Mouse (Mus musculus): ENCODE measurements around the gene Tmem98. TPM values are rescaled to one million over a fixed set of nuclear protein-coding genes. Genes with fewer than 3 reads are reported as not detected.

Gene Tmem98
- polyA plus RNA-seq, 1 experiment from 2014 or later = 92.7 TPM

DNA sequence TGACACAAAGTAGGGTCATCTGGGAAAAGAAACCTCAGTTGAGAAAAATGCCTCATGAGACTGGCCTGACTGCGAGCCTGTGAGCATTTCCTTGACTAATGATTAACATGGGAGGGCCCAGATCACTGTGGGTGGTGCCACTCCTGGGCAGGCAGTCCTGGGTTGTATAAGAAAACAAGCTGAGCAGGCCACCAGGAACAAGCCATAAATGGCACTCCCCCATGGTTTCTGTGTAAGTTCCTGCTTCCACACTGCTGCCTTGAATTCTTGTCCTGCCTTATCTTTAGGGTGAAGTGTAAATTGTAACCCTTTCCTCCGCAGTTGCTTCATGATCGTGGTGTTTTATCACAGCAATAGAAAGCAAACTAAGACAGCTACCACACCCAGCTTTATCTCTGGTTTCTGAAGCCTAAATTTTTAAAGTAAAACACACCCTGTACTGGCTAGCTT, 25.7 kb upstream of the Tmem98 start:
- H3K27ac ChIP-seq (ENCODE audit: low read depth, low read length) = no peak overlapping the region
- no peak overlapping the region for H3K4me3 ChIP-seq (ENCODE audit: low read depth, low read length)
- peaks cover 4% of the 10 kb centered on the region for H3K27me3 ChIP-seq (ENCODE audit: control insufficient read depth, insufficient read depth, low read length)
- peaks cover 4% of the 10 kb centered on the region; the same call in 1 of the 2 replicates for H3K4me1 ChIP-seq (replicated peaks; ENCODE audit: control insufficient read depth, insufficient read depth, low read length)
- no peak for DNase-seq (ENCODE audit: low spot score)
- no peaks in the 10 kb centered on the region for H3K36me3 ChIP-seq (ENCODE audit: control insufficient read depth, insufficient read depth, low read length)
- no peak for ATAC-seq (replicated peaks; ENCODE audit: low FRiP score)
- H3K4me2 ChIP-seq (ENCODE audit: low read depth, low read length, severe bottlenecking) = no peak overlapping the region
- H3K9ac ChIP-seq (ENCODE audit: low read length) = no peak overlapping the region
- no peaks in the 10 kb centered on the region for H3K9me3 ChIP-seq (ENCODE audit: control insufficient read depth, low read length)
- WGBS = 71% methylated on average over 3 of the region's 3 CpGs

DNA sequence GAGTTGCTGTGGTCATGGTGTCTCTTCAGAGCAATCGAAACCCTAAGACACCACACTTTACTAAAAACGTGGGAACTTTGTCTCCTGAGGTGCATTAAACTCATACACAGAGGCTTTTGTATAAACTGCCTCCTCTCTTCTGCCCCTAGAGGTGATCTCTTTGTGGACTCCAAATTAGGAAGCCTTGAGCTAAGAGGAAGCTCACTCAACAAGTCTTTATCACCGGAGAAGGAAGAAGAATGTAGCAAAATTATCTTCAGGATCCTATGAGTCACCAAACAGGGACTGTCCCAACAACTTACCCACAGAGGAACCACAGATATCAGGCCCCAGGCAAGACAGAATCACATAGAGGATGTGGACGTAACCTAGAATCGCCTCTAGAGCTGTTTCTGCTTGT, 24.3 kb upstream of the Tmem98 start:
- Histone ChIP-seq H3K9me3 (ENCODE audit: control insufficient read depth, low read length) (no peaks in the 10 kb centered on the region), H3K4me2 (ENCODE audit: low read depth, low read length, severe bottlenecking) (no peak overlapping the region), H3K4me3 (ENCODE audit: low read depth, low read length) (no peak overlapping the region), H3K4me1 (replicated peaks; ENCODE audit: control insufficient read depth, insufficient read depth, low read length) (no peaks in the 10 kb centered on the region), H3K9ac (ENCODE audit: low read length) (no peak overlapping the region), H3K27ac (ENCODE audit: low read depth, low read length) (no peak overlapping the region), H3K27me3 (ENCODE audit: control insufficient read depth, insufficient read depth, low read length) (no peaks in the 10 kb centered on the region), H3K36me3 (ENCODE audit: control insufficient read depth, insufficient read depth, low read length) (no peaks in the 10 kb centered on the region)
- DNase-seq (ENCODE audit: low spot score) = no peak
- no peak for ATAC-seq (replicated peaks; ENCODE audit: low FRiP score)
- 86% methylated on average over 5 of the region's 5 CpGs for WGBS

DNA sequence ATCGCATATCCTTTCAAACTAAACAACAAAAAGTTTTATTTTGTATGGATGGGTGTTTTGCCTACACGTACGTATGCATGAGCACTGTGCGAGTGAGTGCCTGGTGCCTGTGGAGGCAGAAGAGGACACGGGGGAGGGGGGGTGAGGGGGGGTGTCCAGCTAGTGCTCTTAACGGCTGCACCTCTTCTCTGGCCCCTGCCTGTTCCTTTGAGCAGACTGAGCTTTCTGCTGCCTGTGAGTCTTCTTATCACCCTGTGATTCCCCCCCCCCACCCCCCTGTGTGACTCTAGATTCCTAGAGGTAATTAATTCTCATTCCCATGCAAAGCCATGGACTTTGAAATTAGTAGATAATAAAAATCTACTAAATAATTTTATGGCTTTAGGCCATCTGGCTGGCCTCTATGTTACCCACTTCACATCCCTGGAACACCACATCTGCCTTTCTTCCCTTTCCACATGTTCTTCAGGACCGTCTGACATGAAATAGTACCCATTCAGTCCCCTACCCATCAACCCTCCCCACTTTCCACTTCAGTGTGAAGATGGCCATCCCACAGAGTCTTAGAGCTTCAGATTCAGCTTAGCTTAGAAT, 20.2 kb upstream of the Tmem98 start:
- Histone ChIP-seq H3K4me2 (ENCODE audit: low read depth, low read length, severe bottlenecking) (no peak overlapping the region), H3K4me3 (ENCODE audit: low read depth, low read length) (no peak overlapping the region), H3K27ac (ENCODE audit: low read depth, low read length) (no peak overlapping the region), H3K9ac (ENCODE audit: low read length) (no peak overlapping the region), H3K9me3 (ENCODE audit: control insufficient read depth, low read length) (no peaks in the 10 kb centered on the region), H3K4me1 (replicated peaks; ENCODE audit: control insufficient read depth, insufficient read depth, low read length) (no peaks in the 10 kb centered on the region), H3K27me3 (ENCODE audit: control insufficient read depth, insufficient read depth, low read length) (no peaks in the 10 kb centered on the region), H3K36me3 (ENCODE audit: control insufficient read depth, insufficient read depth, low read length) (no peaks in the 10 kb centered on the region)
- WGBS = 65% methylated on average over 7 of the region's 7 CpGs
- no peak for ATAC-seq (replicated peaks; ENCODE audit: low FRiP score)
- no peak for DNase-seq (ENCODE audit: low spot score)

DNA sequence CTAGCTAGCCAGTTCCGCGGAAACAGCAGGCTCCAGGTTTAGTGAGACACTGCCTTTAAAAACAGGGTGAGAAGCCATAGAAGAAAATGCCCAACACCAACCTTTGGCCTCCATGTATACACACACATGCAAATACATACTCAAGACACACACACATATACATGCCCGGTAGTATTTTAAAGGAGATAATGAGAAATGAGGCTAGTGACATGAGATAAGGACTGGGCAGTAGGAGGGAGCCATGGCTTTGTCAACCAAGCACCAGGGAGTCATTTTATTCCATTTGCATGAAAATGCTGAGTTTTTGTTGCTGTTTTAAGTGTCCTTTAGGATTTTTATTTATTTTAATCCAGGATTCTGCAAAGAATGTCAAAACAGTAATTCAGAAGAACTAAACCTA, 19.6 kb upstream of the Tmem98 start:
- H3K9ac ChIP-seq (ENCODE audit: low read length) = no peak overlapping the region
- ATAC-seq (replicated peaks; ENCODE audit: low FRiP score) (no peak), DNase-seq (ENCODE audit: low spot score) (no peak)
- H3K9me3 ChIP-seq (ENCODE audit: control insufficient read depth, low read length) = no peaks in the 10 kb centered on the region
- no peaks in the 10 kb centered on the region for H3K27me3 ChIP-seq (ENCODE audit: control insufficient read depth, insufficient read depth, low read length)
- no peaks in the 10 kb centered on the region for H3K36me3 ChIP-seq (ENCODE audit: control insufficient read depth, insufficient read depth, low read length)
- H3K4me2 ChIP-seq (ENCODE audit: low read depth, low read length, severe bottlenecking) = no peak overlapping the region
- no peak overlapping the region for H3K4me3 ChIP-seq (ENCODE audit: low read depth, low read length)
- H3K4me1 ChIP-seq (replicated peaks; ENCODE audit: control insufficient read depth, insufficient read depth, low read length) = no peaks in the 10 kb centered on the region
- H3K27ac ChIP-seq (ENCODE audit: low read depth, low read length) = no peak overlapping the region
- 69% methylated on average over 3 of the region's 3 CpGs for WGBS

DNA sequence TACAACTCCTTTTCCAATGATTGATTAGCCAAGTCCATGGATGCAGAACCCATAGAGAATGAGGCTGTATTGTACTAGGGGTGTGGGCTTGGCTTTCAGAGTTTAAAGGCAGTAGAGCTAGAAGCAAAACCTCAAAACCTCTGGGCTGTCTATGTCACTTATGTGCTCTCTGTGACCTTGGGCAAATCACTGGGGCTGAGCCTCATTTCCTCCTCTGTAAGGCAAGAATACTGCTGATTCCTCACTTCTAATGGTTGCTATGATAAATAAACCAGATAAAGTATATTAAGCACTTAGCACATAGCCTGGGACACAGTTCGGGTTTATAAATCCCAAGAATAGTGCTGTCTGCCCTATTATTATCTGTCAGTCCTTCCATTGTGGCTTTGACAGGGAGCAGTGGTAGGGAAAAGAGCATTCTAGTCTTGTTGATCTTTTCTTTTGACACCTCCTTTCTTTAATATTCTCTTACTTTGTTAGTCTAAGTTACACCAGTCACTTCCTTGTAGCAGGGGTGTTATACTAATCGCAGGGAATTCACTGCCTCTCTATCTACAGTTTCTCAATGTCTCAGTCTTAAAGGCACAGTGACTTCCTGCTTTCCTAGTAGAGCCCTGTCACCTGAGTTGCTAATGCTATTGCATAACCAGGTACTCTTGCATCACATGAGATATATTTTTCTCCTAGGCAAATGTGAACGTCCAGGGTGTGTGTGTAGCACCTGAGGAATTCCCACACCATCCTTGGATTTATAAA, 18.1 kb upstream of the Tmem98 start:
- Histone ChIP-seq H3K4me3 (ENCODE audit: low read depth, low read length) (no peak overlapping the region), H3K27ac (ENCODE audit: low read depth, low read length) (no peak overlapping the region), H3K36me3 (ENCODE audit: control insufficient read depth, insufficient read depth, low read length) (no peaks in the 10 kb centered on the region), H3K4me2 (ENCODE audit: low read depth, low read length, severe bottlenecking) (no peak overlapping the region), H3K4me1 (replicated peaks; ENCODE audit: control insufficient read depth, insufficient read depth, low read length) (no peaks in the 10 kb centered on the region), H3K9me3 (ENCODE audit: control insufficient read depth, low read length) (no peaks in the 10 kb centered on the region), H3K27me3 (ENCODE audit: control insufficient read depth, insufficient read depth, low read length) (no peaks in the 10 kb centered on the region), H3K9ac (ENCODE audit: low read length) (no peak overlapping the region)
- ATAC-seq (replicated peaks; ENCODE audit: low FRiP score) = no peak
- no peak for DNase-seq (ENCODE audit: low spot score)
- WGBS = 75% methylated on average over 3 of the region's 3 CpGs

DNA sequence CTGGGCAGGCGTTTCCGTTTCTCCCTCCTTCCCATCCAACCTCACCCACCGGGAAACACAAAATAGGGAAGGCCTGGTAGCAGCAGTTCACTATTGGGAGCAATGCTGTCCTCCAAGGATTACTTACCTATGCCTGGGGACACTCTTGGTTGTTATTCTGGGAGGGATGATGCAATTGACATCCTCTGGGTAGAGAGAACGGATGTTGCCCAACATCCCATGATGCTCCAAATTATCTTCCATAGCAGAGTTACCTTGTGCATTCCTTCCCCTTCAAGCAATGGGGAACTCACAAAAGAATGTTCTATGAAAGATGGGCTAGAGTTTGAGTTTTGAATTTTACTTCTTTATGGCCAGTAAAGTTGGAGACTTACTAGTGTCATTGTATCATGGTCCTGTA, 16.6 kb upstream of the Tmem98 start:
- H3K4me1 ChIP-seq (replicated peaks; ENCODE audit: control insufficient read depth, insufficient read depth, low read length) = no peaks in the 10 kb centered on the region
- H3K27me3 ChIP-seq (ENCODE audit: control insufficient read depth, insufficient read depth, low read length) = no peaks in the 10 kb centered on the region
- H3K27ac ChIP-seq (ENCODE audit: low read depth, low read length) = no peak overlapping the region
- H3K4me2 ChIP-seq (ENCODE audit: low read depth, low read length, severe bottlenecking) = no peak overlapping the region
- WGBS = 88% methylated on average over 4 of the region's 4 CpGs
- DNase-seq (ENCODE audit: low spot score) (no peak), ATAC-seq (replicated peaks; ENCODE audit: low FRiP score) (no peak)
- no peaks in the 10 kb centered on the region for H3K9me3 ChIP-seq (ENCODE audit: control insufficient read depth, low read length)
- no peak overlapping the region for H3K9ac ChIP-seq (ENCODE audit: low read length)
- H3K36me3 ChIP-seq (ENCODE audit: control insufficient read depth, insufficient read depth, low read length) = no peaks in the 10 kb centered on the region
- no peak overlapping the region for H3K4me3 ChIP-seq (ENCODE audit: low read depth, low read length)

DNA sequence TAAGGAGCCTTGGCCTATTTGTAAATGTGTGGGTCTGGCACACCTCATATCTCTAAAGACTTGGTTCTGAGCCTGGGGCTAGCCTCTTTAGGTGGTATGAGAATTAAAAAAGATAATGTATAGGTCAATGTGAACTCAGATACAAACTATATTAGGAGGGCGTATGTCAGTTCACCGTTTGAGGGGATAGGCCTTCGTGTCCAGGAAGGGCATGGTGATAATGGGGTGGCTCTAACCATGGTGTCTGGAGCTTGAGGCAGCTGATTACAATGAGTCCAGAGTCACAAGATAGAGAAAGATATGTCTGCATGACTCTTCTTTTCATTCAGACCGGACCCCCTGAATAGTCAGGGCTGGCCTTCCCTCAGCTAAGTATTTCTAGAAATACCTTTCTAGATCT, 15.7 kb upstream of the Tmem98 start:
- ATAC-seq (replicated peaks; ENCODE audit: low FRiP score) = no peak
- 87% methylated on average over 4 of the region's 4 CpGs for WGBS

DNA sequence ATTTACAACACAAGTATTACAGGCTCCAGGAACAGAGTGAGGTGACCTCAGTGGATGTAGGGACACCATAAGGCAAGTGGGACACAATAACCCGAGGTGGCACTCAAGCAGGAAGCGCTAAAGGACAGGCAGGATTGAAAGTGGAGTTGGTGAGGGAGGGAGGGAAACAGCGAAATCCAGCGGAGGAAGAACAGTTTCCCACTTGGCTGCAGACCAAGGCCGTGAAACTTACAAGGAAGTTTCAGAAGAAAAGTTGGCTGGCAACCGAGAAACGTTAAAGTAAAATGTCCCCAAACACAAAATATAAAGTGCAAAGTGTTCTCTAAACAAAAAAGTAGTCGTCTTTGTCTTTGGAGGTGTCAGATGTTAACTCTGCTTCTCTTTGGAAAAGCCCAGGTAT, 14.5 kb upstream of the Tmem98 start:
- Histone ChIP-seq H3K4me2 (ENCODE audit: low read depth, low read length, severe bottlenecking) (no peak overlapping the region), H3K4me1 (replicated peaks; ENCODE audit: control insufficient read depth, insufficient read depth, low read length) (no peaks in the 10 kb centered on the region), H3K36me3 (ENCODE audit: control insufficient read depth, insufficient read depth, low read length) (no peaks in the 10 kb centered on the region), H3K9me3 (ENCODE audit: control insufficient read depth, low read length) (no peaks in the 10 kb centered on the region), H3K9ac (ENCODE audit: low read length) (no peak overlapping the region), H3K4me3 (ENCODE audit: low read depth, low read length) (no peak overlapping the region), H3K27ac (ENCODE audit: low read depth, low read length) (no peak overlapping the region), H3K27me3 (ENCODE audit: control insufficient read depth, insufficient read depth, low read length) (no peaks in the 10 kb centered on the region)
- 80% methylated on average over 8 of the region's 8 CpGs for WGBS
- DNase-seq (ENCODE audit: low spot score) (no peak), ATAC-seq (replicated peaks; ENCODE audit: low FRiP score) (no peak)

More for the DNA sequence above, 15.7 kb upstream of the Tmem98 start:
- Histone ChIP-seq H3K27ac (ENCODE audit: low read depth, low read length) (no peak overlapping the region), H3K4me1 (replicated peaks; ENCODE audit: control insufficient read depth, insufficient read depth, low read length) (no peaks in the 10 kb centered on the region), H3K4me3 (ENCODE audit: low read depth, low read length) (no peak overlapping the region), H3K27me3 (ENCODE audit: control insufficient read depth, insufficient read depth, low read length) (no peaks in the 10 kb centered on the region), H3K4me2 (ENCODE audit: low read depth, low read length, severe bottlenecking) (no peak overlapping the region), H3K9ac (ENCODE audit: low read length) (no peak overlapping the region), H3K36me3 (ENCODE audit: control insufficient read depth, insufficient read depth, low read length) (no peaks in the 10 kb centered on the region), H3K9me3 (ENCODE audit: control insufficient read depth, low read length) (no peaks in the 10 kb centered on the region)
- no peak for DNase-seq (ENCODE audit: low spot score)

DNA sequence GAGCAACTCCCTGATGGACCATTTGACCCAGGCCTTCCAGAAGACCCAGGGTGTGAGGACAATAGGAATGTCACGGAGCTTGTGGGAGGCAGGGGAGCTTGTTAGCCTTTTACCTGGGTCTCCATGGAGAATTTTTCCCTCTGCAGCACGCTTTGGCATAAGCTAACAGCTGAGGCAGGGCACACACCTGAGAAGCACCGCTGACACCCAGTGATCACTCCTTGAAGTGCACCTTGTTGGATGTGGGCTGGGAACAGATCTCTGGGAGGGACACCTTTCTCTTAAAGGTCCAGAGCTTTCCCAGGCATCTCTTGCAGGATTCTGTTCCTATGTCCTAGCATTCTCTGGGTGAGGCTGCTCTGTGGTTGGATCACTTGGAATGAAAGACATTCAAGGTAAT, 10.0 kb upstream of the Tmem98 start:
- Histone ChIP-seq H3K9me3 (ENCODE audit: control insufficient read depth, low read length) (no peaks in the 10 kb centered on the region), H3K4me3 (ENCODE audit: low read depth, low read length) (no peak overlapping the region), H3K4me1 (replicated peaks; ENCODE audit: control insufficient read depth, insufficient read depth, low read length) (no peaks in the 10 kb centered on the region), H3K36me3 (ENCODE audit: control insufficient read depth, insufficient read depth, low read length) (no peaks in the 10 kb centered on the region), H3K27me3 (ENCODE audit: control insufficient read depth, insufficient read depth, low read length) (no peaks in the 10 kb centered on the region), H3K4me2 (ENCODE audit: low read depth, low read length, severe bottlenecking) (no peak overlapping the region), H3K9ac (ENCODE audit: low read length) (no peak overlapping the region), H3K27ac (ENCODE audit: low read depth, low read length) (no peak overlapping the region)
- ATAC-seq (replicated peaks; ENCODE audit: low FRiP score) (no peak), DNase-seq (ENCODE audit: low spot score) (no peak)
- WGBS = 25% methylated on average over 3 of the region's 3 CpGs

Measured in forebrain, embryonic 11.5 days (tissue).